Mouse (Mus musculus) B cell, adult 2 months (primary cell): Measurements from ENCODE around the gene Itm2b.
A peak's percentile ranks its signal among the peaks of the same experiment; 100 is the strongest.

Experiments
- DNase-seq, 2 experiments: peaks; one replicate each; pipeline ENCODE4 v3.0.0; 2022

Itm2b gene

DNA sequence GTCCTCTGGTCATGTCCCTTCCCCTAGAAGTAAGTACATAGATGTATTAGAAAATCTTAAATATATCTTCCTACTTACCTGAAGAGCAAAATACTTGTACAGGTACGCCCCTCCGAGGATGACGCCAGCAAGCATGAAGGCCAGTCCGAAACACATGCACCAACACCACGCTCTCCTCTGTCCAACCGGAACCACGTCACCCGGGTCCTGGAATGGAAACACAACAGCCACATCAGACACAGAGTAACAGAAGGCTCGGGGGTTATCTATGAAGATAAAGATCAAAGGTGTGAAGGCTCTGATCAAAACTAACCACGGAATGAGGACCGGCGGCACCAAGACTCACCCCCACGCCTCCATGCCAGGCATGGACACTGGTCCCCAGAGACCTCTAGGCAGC is 16.9 kb downstream of the Itm2b start:
- DNase-seq: no peak

DNA sequence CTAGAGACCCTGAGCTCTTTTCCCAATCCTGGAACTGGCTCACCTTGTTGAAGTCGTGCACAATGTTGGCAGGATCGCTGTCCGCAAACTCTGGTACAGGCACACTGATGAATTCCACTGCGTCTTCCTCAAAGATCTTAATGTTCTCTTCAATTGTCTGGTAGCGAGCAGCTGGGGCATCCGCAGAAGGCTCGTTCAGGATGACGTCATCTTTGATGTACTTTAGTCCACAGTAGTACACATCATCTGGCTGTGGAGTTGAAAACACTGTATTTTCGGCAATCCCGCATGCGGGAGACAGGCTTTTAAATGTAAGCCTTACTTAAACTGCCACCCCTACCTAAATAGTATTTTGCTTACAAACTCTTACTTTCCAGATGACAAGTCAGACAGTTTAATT is 18.8 kb downstream of the Itm2b start:
- no peak for DNase-seq

DNA sequence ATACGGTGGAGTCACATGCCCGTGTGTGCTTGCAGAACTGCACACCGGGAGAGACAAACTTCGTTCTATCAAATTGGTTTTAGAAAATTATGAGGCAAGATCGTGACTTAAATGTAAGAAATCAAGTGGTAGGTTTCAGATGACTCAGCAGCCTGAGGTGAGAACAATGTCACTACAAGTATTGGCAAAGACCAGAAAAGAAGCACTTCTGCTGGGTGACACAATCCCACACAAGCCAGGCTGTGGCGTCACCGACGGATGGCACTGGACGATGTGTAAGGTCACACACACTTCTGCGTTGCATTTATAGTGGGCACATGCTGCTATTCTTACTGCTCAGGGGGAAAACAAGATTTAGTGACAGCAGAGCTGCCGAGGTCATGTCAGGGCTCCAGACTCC is 21.3 kb downstream of the Itm2b start:
- DNase-seq: no peak

DNA sequence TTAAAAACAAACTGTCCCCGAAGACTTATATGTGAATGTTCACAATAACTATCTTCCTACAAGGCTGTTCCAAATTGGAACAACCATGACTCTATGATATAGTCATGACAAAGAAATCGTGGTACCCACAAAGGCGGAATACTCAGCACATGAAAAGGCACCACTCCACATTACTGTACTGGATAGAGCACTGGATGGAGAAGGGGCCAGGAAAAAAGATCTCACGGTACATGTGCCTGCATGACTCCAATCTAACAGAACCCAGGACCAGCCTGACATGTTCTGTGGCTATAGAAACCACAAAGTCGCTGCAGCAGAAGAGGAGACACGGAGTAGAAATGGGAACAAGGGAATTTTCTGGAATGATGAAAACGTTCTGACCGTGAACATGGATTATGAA is 30.4 kb downstream of the Itm2b start:
- no peak for DNase-seq

DNA sequence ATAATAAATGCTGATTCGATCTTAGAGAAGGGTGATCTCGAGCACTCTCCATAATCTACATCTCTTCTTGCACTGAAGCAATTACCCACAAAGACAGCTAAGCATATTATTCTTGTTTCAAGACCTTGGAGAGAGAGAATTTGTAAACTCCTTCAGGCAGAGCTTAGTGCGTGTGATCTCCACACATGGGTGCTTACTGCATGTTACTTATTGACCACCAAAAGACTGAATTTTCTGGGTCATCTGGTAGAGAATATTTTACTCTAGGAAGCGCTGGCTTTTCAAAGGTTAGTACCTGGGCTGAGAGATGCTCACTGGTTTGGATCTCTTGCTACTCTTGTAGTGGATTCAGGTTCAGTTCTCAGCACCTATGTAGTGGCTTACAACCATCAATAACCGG is 34.0 kb downstream of the Itm2b start:
- no peak for DNase-seq

DNA sequence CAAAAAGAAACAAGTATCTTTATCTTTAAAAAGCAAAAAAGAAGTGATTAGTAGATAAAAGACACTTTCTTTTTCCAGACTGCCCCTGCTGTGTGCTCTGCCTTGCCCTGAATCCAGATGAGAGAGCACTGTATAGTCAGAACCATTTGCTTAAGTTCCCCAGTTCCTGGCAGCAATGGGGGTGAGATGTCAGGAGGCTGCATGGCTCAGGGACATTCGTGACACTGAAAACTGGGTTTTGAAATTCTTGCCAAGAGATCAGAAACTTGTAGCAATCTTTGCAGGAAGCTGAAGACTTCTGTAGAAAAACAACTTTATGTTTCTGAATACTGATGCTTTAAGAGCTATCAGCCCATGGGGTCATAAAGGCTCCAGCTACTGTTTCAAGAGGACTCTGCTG is 35.1 kb downstream of the Itm2b start:
- DNase-seq: no peak

DNA sequence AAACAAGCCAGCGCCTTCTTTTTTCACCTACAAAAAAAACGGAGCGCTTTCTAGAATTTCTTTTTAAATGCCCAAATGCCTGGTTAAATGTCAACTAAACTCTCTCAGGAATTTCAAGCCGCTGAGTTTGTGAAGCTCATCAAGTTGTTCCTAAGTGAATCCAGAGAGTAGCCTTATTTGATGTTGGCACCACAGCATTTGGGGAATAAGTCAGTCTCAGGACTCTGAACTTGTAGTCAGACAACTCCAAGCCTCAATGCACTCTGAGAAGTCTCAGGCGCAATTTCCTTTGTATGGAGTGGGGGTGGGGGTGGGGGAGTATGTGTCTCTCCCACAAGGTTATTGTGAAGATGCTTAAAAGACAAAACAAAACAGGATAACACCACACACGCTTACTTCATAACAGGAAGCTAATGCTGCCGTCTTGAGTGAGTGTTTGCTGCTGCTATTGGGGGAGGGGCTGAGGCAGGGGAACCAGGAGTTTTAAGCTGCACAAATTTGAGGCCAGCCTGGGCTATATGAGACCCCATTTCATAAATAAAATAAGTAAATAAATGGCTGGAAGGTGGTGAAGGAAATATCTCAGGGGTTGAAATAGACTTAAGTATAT is 35.9 kb downstream of the Itm2b start:
- no peak for DNase-seq

DNA sequence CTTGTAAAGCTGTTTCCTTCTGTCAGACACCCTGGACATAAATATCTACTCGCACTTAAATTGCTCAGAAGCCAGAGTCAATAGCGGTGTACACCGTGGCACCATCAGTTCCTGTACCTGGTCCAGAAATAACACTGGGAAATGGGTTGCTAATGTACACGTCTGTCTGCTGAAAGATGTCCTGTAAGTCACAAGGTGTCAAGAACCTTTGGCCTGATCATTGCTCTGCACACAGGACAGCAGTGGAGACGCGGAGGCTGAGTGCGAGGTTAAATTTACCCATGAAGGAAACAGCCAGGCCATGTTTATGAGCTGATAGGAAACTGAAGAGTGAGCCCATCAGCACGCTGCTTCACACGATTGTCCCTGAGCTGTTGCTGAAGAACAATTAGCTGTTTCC is 37.8 kb downstream of the Itm2b start:
- DNase-seq: no peak

DNA sequence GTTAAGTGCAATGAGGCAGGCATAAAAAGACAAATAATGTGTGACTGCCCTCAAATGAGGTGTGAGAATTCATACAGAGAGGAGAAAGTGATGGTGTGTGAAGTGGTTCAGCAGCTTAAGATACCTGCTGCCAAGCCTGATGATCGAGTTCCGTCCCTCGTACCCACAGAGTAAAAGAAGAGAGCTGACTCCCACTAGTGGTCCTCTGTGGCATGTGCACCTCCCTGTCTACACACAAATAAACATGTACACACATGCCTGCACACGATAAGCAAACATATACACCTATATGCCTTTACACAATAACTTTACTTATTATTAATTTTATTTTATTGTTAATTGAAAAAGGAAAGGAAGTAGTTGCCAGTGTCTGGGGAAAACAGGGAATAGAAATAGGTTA is 39.5 kb downstream of the Itm2b start:
- DNase-seq: peak; percentile 13 to 19

DNA sequence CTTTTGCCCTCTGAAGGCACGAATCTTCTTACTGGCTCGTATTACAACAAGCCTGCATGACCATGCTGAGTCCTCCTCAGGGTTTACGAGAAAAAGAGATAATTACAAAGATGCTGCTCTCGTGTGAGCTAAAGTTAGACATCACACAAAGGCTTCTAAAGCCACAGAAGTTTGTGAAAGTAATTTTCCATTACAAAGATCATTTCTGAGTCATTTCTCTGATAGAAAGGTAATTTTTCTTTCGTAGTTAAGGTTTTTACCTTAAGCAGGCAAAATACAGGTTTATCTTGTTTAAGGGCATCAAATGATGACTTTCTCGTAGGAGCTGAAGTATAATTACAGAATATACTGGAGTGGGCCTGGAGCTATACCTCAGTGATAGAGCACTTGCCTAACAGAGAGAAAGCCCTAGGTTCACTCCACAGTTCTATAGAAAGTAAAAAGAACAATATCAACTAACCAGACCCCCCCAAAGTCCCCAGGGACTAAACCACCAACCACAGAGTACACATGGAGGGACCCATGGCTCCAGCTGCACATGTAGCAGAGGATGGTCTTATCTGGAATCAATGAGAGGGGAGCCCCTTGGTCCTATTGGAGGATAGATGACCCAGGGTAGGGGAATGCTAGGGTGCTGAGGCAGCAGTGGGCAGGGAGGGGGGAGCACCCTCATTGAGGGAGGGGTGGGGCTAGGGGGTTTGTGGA is 44.9 kb downstream of the Itm2b start:
- DNase-seq: peak; percentile 56 to 61

DNA sequence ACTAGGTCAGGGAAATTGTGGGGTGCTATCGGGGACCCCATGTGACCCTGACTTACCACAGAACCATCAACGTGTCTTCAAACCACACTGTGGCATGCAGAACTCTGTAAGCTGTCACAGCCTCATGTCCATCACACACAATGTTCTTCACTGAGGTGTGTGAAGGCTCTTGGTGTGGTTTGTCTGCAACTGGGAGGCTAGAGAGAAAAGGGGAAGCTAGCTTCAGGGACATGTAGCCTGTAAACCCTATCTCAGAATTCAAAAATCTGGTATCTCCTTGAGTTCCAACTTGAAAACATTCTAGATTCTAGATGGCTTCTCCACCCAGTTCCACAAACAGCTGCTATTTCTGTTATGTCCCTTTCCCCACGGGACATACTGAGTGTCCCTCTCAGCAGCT is 45.5 kb downstream of the Itm2b start:
- DNase-seq: peak; percentile 45 to 50

DNA sequence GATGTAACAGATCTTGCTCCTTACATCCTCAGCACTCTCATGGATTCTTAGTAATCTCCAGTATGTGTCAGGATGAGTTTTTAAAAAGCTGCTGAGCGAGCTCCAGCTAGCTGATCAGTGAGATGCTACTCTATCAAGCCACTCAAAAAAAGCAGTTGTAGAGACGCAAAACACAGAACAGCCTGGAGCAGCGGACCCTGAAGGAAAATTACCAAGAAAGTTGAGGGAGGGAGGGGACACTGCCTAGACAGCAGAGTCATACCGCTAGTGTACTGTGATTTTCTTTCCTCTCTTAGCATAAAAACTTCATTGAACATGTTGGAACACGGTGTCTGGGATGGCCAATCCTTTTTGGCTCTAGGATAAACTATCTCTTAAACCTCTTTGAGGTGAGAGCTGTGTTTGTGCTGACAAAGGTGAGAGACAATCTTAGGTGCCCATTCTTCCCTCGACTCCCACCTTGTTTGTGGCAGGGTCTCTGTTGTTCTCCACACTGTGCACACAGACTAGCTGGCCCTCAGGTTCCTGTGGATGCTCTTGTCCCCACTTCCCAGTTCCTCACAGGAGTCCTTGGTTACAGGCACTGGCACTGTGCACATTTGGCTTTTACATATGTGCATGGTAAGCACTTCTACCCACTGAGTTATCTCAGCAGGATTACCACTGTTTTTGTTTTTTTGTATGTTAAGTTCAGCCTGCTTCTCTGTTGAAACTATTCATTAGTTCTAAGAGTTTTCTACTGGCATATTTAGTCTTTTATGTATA is 48.6 kb downstream of the Itm2b start:
- DNase-seq: peak; percentile 49 to 53

DNA sequence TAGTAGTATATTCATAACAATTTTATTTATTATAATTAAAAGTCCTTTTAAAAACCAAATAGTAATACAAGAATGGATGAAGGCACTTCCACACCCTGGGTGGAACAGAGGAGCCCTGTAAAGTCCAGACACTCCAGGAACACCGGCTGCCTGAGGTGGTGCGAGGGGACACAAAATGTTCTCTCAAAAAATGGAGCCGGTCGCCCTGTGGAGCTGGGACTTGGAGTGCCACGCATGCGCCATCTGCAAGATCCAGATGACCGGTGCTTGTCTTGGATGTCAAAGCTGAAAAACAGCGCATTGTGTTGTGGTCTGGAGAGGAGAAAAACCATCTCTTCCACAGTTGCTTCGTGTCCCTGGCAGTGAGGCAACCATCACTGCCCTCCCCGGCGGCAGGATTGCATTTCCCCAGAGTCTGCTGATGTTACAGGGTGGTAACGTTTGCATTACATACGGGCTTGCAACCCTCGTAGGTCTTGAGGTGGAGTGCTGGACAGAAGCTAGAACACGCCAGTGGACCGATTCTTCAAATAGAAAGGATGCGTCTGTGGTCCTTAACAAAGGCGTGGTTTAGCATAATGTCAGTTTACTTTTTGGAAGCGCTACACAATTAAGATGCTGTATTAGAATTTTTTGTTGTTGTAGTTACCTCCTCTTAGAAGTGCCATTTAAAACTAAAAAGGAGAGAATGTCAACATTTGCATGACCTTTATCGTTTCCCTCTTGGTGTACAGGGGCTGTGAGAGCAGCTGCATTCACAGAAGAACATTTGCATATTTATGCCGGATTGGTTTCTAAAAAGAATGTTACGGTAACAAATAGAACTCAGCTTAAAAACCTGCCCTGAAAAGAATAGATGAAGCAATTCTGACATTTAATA is 49.9 kb downstream of the Itm2b start:
- peak; percentile 24 to 30 for DNase-seq

DNA sequence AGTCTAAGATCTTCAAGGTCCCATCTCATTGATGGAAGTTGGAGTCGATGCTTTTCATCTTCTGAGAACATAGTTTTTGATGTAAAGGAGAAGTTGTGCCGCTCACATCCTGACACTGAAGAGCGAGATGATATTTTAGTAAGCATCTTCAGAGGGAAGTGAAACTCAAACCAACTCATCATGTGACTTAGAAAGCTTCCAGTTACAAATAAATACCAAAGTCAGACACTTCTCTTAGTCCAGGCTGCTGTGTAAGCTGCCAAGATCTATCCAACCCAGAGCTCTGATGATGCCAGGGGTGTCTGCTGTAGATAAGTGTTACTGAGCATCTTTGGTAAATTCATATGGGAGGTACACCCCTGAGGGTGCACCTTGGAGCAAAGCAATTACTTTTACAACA is 51.2 kb downstream of the Itm2b start:
- DNase-seq: peak; percentile 47 to 59

DNA sequence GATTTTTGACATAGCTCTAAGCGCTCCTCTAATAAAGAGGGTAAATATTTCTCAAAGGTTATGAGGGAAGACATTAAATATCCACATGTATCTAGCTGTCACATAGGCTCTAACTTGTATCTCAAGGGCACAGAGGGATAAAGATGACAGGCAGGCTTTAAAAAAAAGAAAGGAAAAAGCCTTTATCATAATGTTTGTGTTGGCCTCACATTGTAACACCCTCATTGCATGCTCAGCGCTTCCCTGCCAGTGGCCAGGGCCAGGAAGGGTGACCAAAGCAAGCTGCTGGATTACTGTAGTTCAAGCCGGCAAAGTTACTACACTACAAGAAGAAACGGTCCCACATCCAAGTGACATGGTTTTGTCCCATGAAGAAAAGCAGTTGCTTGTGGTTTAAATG is 53.7 kb downstream of the Itm2b start:
- no peak for DNase-seq

DNA sequence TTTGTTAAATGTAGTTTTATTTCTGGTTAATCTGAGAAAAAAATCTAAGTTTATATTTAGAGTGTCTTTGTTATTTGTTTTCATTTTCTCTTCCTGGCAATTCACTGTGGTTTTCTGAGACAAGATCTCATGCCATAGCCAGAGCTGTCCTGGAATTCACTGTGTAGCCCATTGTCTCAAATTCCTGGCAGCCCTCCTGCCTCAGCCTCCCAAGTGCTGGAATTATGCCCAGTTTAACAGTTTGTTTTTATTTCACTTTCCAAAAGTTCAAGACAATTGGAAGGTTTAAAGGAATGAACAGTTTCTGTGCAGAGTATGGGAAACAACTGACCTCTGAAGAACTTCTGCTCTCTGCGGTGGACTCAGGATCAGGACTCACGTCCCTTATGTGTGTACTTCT is 55.2 kb downstream of the Itm2b start:
- DNase-seq: no peak

DNA sequence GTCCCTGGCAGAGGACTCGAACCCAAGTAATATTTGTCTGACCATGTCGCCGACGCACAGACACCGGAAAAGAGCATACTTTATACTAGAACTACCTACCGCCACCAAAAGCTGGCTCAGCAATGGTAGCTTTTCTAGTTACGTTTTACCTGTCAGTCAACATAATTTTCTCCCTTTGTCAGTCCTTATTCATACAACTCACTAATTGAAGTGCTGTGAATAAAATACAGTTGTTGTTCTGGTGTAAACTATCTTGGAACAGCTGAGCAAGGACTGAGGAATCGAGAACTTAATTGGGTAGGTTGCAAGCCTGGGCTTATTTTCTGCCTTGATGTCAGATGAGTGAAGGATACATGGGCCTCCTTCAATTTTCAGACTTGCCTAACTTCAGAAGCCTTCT is 58.6 kb downstream of the Itm2b start:
- peak; percentile 15 to 23 for DNase-seq

DNA sequence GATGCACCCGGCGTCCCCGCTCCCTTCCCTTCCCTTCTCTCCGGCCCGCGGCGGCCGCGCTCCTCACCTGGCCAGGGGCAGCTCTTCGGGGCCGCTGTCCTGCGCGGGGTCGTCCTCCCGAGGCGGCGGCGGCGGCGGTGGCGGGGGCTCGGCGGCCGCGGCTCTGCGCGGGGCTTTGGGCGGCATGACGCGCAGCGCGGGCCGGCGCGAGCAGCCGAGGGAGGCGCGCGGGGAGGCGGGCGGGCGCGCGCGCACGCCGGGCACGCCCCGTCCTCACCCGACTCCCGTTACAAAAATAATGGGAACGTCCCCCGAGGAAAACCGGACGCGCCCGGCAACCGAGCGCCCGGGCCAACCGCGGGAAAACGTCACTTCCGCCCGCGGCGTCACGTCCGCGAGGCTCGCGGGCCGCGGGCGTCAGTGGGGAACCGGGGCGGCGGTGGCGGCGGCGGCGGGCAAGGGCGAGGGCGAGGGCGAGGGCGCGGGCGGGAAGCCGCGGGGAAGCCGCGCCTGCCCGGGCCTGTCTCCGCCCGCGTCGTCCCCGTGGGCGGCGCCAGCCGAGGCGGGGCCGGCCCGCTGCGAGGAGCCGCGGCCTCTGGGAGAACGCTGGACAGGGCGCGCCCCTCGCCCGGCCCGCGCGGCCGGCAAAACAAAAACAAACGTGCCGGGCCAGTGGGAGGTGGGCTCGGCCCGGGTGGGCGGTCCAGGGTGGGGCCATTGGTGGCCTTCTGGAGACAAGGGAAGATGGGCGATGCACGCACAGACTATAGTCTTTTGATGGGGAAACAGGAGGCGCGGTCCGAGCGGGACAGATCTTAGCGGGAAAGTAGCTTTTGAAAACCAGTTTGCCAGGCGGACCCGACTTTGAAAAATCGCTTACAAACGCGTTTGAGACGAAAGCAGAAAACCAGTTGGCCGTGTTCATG is 59.4 kb downstream of the Itm2b start, which contains the start of gene Rb1:
Rb1 (minus strand) TSS at position 367 of the 926 bp plus-strand sequence.
- peak; percentile 79 to 84 for DNase-seq

DNA sequence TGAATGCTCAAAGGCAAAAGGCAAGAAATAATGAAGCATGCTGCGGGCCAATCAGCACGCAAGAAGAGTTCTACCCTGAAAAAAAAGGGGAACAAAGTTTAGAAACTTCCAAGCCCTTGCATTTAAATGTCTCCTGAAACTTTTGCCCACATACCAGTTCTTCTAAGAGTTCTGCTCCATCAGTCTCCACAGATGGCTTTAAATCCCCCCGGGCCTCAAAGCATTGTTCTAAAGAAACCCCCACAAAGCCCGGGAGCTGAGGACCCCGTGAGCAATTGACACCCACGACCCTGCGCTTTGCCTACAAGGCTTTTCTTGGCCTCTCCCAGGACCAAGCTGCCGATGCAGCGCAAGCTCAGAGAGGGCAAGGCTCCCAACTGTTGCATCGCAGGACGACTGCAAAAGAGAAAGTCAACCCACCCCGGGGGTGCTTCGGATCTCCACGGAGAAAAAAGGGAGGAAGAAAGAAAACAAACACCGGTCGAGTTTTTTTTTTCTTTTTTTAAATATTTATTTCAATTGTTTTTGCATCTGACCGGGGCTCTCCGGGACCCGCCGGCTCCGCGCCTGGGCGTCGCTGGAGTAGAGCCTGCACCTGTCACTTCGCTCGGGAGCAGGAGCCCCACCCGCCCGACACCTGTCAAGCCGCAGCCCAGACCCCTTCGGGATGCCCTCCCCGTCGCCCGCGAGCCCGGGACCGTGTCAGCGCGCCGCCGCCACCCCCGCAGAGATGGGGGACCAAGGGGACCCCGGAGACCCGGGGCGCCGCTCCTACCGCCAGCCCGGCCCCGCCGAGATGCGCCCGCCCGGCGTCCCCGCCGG is 60.2 kb downstream of the Itm2b start:
- peak; percentile 59 to 68 for DNase-seq

DNA sequence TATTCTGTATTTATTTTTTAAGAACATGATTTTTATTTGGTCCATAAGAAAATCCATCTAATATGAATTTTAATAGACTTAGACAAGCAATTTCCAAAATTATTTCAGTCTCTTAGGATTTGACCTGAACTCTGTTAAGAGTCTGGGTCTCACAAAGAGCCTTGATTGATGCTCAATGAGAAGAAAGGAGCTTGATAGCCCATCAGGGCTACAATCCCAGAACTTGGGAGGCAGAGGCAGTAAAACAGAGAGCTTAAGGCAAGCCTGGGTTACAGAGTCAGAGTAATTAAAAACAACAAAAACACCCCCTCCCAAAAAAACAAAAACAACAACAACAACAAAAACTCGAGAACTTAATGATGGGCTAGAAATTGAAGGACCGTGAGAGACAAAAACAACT is 61.1 kb downstream of the Itm2b start:
- no peak for DNase-seq

DNA sequence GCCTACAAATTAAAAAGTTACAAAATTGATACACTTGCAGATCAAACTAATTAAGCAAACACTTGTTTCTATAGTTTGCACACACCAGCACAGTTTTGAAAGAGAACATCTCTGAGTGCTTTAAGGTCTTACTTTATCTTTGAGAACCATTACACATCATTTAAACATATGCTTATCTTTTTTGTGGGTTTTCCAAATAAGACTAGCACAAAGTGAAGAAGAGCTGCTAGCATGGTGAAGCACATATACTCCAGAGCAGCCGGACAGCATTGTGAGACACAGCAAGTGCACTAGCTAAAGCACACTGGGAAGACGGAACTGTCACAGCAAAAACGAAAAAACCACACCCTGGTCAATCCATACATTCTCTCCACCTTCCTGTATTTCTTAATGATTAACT is 62.9 kb downstream of the Itm2b start:
- DNase-seq: no peak
